Mouse (Mus musculus): Measurements from ENCODE around the gene Setd7.

GRCm38 (mm10) chr3:51486491-51487195 is 74.0 kb downstream of the Setd7 start:
- TF ChIP-seq CTCF (IDR thresholded peaks at IDR 0.05; ENCODE audit: control insufficient read depth, insufficient read depth, insufficient read length) = no peak
- no peak for TF ChIP-seq CEBPB (IDR thresholded peaks at IDR 0.05; ENCODE audit: low read depth)
